Mouse (Mus musculus) stomach, embryonic 16.5 days (tissue): Measurements from ENCODE around the gene March8. TPM values are rescaled to one million over a fixed set of nuclear protein-coding genes. Genes with fewer than 3 reads are reported as not detected.

Experiments
- ATAC-seq: fragments of 200-750 bp; cut with Nextera tagmentation; 2 replicates; pipeline ENCODE4 v1.8.0; 2017; ENCODE audit warnings: moderate number of reproducible peaks, moderate TSS enrichment; ENCODE audit not compliant: insufficient read depth, low FRiP score
- H3K27ac ChIP-seq: fragments of 300-500 bp; sonication (generic); 2 replicates; pipeline ENCODE4 v1.5.1; 2014; ENCODE audit warnings: low read length
- H3K27me3 ChIP-seq: fragments of 300-500 bp; sonication (generic); 2 replicates; pipeline ENCODE4 v1.6.1; 2014; ENCODE audit warnings: low read length, control low read depth, mixed read lengths; ENCODE audit not compliant: control insufficient read depth, insufficient read depth
- H3K36me3 ChIP-seq: fragments of 300-500 bp; sonication (generic); 2 replicates; pipeline ENCODE4 v1.6.1; 2014; ENCODE audit warnings: low read length; ENCODE audit not compliant: control insufficient read depth, insufficient read depth
- H3K4me1 ChIP-seq: fragments of 300-500 bp; sonication (generic); 2 replicates; pipeline ENCODE4 v1.6.1; 2014; ENCODE audit warnings: low read length, control low read depth, mixed read lengths; ENCODE audit not compliant: control insufficient read depth, insufficient read depth
- H3K4me2 ChIP-seq: fragments of 300-500 bp; sonication (generic); 2 replicates; pipeline ENCODE4 v1.6.1; 2014; ENCODE audit warnings: low read depth, low read length, mixed read lengths
- H3K4me3 ChIP-seq: fragments of 300-500 bp; sonication (generic); replicated peaks from 2 replicates; pipeline ENCODE4 v1.5.1; 2014; ENCODE audit warnings: mild to moderate bottlenecking, low read length
- H3K9ac ChIP-seq: fragments of 300-500 bp; sonication (generic); 2 replicates; pipeline ENCODE4 v1.6.1; 2014; ENCODE audit warnings: low read length
- H3K9me3 ChIP-seq: fragments of 300-500 bp; sonication (generic); replicated peaks from 2 replicates; pipeline ENCODE4 v1.6.1; 2016; ENCODE audit warnings: low read length, control low read depth; ENCODE audit not compliant: control insufficient read depth
- WGBS: fragments of 180-500 bp; shearing (Covaris S2); extraction: QIAGEN DNeasy Blood & Tissue Kit; methylation state at CpG from one replicate; pipeline ENCODE4 v1.1.7; 2014; 5-methylcytosine and 5-hydroxymethylcytosine counted together
- polyA plus RNA-seq: library from polyadenylated mRNA; unstranded; fragments of >200 nt; fragmentation: Nextera tagmentation; extraction: Ambion mirVana; gene quantifications from 2 replicates; pipeline ENCODE4 v1.2.1, GENCODE M21; 2015

March8 gene
- polyA plus RNA-seq, 1 experiment from 2014 or later, result 31.9 TPM

DNA sequence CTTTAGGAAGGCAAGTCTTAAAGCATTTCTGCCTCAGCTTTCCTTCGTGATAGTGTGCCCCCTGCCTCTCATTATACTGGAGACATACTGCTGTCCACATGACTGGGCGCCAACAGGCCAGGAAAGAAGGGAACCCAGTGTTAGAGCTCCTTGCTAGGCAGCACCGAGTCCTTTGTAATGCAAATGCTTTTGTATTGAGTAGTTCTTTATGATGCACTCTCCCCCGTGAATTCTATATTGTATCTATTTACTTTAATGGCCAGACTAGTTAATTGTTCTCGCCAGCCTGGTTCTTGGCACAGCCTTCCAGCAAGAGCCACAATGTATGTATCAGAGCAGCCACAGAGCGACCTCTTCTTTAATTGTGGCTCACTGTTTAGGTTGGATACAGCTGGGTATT is 59.8 kb downstream of the March8 start:
- Histone ChIP-seq H3K27me3 (no peaks in the 10 kb centered on the region), H3K4me2 (no peak overlapping the region), H3K4me3 (no peak overlapping the region), H3K9me3 (no peaks in the 10 kb centered on the region), H3K9ac (no peak overlapping the region), H3K4me1 (no peaks in the 10 kb centered on the region), H3K36me3 (no peaks in the 10 kb centered on the region), H3K27ac (no peak overlapping the region)
- ATAC-seq, result no peak
- WGBS, result 58% methylated on average over 6 of the region's 6 CpGs

DNA sequence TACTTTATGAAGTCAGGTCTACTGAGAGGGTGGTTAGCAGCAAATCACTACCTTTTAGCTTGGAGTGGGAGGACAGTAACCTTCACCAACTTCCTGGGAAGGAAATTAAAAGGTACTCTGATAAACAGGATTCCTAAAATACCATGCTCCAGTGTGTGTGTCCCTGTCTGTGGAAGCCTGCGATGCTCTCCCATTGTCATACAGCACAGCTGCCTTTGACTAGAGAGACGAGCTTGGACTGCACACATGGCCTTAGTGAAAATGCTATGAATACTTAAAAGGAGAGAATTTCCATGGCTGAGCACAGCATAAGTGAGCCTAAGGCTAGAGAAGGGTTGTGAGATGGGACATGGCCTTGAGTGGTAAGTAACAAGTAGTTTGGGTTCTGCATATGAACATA is 60.3 kb downstream of the March8 start:
- Histone ChIP-seq H3K27ac (no peak overlapping the region), H3K9me3 (no peaks in the 10 kb centered on the region), H3K27me3 (no peaks in the 10 kb centered on the region), H3K9ac (no peak overlapping the region), H3K4me2 (no peak overlapping the region), H3K4me1 (no peaks in the 10 kb centered on the region), H3K4me3 (no peak overlapping the region), H3K36me3 (no peaks in the 10 kb centered on the region)
- WGBS, result 82% methylated on average over 2 of the region's 2 CpGs
- ATAC-seq, result no peak

DNA sequence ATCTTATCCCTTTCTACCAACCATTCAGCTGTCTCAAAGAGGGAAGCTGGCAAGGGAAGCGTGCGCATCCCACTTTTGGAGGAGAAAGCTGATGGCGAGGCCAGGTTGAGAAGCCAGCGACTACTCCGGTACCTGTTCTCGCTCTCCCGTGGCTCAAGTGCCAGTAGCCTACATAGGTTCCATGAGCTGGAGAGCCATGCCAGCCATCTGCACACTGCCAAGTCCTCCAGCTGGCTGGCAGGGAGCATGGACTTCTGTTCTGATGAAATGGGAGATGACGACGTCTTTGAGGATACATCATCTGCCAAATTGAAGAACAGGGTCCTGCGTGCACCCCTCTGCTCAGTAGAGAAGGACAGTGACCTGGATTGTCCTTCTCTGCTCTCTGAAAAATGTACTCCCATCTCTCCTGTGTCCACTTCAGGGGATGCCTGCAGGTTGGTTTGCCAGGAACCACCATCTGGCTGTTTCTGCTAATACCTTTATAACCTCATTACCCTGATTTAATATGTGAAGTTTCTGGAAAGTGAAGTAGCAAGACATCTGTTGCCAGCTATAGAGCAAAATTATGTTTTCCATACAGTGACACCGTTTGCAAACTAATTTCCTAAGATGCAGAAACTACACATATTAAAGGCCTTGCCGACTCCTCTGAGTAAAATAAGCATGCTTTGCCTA is 64.1 kb downstream of the March8 start:
- ATAC-seq, result no peak
- H3K9me3 ChIP-seq, result no peaks in the 10 kb centered on the region
- WGBS, result 95% methylated on average over 12 of the region's 12 CpGs
- H3K4me1 ChIP-seq, result no peaks in the 10 kb centered on the region
- H3K36me3 ChIP-seq, result no peaks in the 10 kb centered on the region
- H3K9ac ChIP-seq, result no peak overlapping the region
- H3K4me3 ChIP-seq, result no peak overlapping the region
- no peak overlapping the region for H3K27ac ChIP-seq
- no peak overlapping the region for H3K4me2 ChIP-seq
- H3K27me3 ChIP-seq, result no peaks in the 10 kb centered on the region

DNA sequence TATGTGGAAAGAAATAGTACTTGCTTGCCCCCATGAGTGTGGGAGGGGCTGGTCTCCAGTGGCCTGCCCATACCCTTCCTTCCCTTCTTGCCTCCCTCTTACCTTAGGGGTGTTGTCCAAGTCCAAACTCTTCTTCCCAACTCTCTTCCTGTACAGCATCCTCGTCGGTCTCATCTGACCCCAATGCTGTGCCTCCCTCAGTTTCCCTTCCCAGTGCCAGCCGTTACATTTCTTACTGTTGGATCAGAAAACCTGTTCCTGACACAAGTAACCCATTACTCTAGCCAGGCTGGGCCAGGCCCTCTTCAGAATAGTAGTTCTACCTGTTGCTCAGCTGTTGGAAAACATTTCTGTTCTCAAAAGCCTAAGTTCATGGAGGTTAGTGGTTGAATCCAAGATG is 64.6 kb downstream of the March8 start:
- H3K36me3 ChIP-seq, result no peaks in the 10 kb centered on the region
- no peak overlapping the region for H3K27ac ChIP-seq
- no peak overlapping the region for H3K4me2 ChIP-seq
- H3K27me3 ChIP-seq, result no peaks in the 10 kb centered on the region
- ATAC-seq, result no peak
- no peak overlapping the region for H3K4me3 ChIP-seq
- no peaks in the 10 kb centered on the region for H3K4me1 ChIP-seq
- H3K9me3 ChIP-seq, result no peaks in the 10 kb centered on the region
- 92% methylated on average over 3 of the region's 3 CpGs for WGBS
- no peak overlapping the region for H3K9ac ChIP-seq

DNA sequence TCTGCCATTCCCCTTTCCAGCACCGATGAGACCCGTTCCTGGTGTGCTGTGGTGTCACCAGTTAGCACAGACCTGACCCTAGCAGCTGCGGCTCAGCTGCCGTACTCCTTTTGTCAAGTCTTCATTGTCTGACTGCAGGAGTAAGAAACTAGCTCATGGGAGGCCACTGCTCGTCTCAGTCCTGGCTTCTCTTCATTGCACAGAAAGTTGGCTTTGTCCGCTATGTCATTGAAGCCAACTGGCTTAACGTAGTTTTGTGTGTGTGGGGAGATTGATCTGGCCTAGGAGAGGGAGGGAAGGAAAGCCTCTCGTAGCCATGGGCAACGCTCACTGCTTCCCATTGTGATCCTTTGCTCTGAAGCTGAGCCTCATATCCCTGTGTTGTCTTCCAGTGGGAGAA is 67.4 kb downstream of the March8 start:
- ATAC-seq, result no peak
- Histone ChIP-seq H3K4me3 (no peak overlapping the region), H3K36me3 (no peaks in the 10 kb centered on the region), H3K4me2 (no peak overlapping the region), H3K9ac (no peak overlapping the region), H3K27ac (no peak overlapping the region), H3K9me3 (no peaks in the 10 kb centered on the region), H3K27me3 (no peaks in the 10 kb centered on the region), H3K4me1 (no peaks in the 10 kb centered on the region)
- WGBS, result 88% methylated on average over 9 of the region's 9 CpGs

DNA sequence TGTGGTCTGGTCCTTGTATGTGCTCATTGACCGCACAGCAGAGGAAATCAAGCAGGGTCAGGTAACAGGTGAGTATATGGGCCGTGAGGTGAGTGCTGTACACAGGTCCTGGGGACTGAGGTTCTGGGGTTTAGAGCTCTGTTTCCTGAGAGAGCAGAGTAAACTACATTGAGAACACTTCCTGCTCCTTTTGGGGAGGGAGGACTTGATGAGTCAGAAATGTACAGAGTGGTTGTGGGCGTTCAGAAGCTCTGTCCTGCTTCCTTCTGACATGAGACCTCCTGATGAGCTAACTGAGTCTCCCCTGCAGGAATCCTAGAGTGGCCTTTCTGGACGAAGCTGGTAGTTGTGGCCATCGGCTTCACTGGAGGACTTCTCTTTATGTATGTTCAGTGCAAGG is 67.9 kb downstream of the March8 start:
- H3K4me1 ChIP-seq, result no peaks in the 10 kb centered on the region
- H3K9me3 ChIP-seq, result no peaks in the 10 kb centered on the region
- ATAC-seq, result no peak
- H3K36me3 ChIP-seq, result no peaks in the 10 kb centered on the region
- H3K27me3 ChIP-seq, result no peaks in the 10 kb centered on the region
- H3K27ac ChIP-seq, result no peak overlapping the region
- no peak overlapping the region for H3K4me3 ChIP-seq
- no peak overlapping the region for H3K4me2 ChIP-seq
- no peak overlapping the region for H3K9ac ChIP-seq
- 85% methylated on average over 5 of the region's 5 CpGs for WGBS

DNA sequence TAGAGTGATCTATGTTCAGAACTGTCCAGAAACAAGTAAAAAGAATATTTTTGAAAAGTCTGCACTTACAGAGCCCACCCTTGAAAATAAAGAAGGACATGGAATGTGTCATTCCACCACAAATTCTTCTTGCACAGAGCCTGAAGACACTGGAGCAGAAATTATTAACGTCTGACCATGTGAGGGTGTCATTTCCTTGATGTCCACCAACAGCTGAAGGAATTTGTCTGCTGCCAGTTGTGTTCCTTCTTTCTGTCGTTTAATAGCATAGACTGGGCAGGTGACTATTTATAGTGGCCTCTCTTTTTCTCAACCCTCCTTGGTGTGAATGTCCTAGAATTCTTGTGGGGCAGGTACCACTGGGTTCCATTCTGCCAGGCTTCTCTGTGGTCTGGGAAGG is 68.3 kb downstream of the March8 start:
- no peaks in the 10 kb centered on the region for H3K36me3 ChIP-seq
- H3K27ac ChIP-seq, result no peak overlapping the region
- H3K4me1 ChIP-seq, result no peaks in the 10 kb centered on the region
- no peak for ATAC-seq
- WGBS, result 71% methylated on average over 2 of the region's 2 CpGs
- no peak overlapping the region for H3K9ac ChIP-seq
- no peak overlapping the region for H3K4me2 ChIP-seq
- H3K9me3 ChIP-seq, result no peaks in the 10 kb centered on the region
- H3K27me3 ChIP-seq, result no peaks in the 10 kb centered on the region
- H3K4me3 ChIP-seq, result no peak overlapping the region

DNA sequence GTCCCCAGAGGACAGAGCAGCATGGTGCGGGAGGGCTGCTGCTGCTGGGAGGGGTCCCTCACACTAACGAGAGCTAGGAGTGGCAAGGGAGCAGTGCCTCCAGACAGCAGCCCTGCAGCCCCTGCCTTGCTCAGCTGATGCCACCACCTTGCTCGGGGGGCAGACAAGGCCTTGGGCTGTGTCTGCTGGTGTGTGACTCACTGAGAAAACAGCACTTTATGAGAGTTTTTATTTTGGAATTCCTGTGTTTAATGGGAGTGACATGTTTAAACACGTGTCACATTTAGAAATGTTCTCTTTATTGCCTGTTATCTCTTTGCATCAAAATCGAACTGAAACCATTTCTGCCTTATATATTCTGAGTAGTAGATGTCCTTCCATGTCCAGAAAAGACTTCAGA is 68.9 kb downstream of the March8 start:
- H3K4me1 ChIP-seq, result no peaks in the 10 kb centered on the region
- H3K9me3 ChIP-seq, result no peaks in the 10 kb centered on the region
- no peak for ATAC-seq
- H3K9ac ChIP-seq, result no peak overlapping the region
- no peaks in the 10 kb centered on the region for H3K27me3 ChIP-seq
- no peak overlapping the region for H3K27ac ChIP-seq
- H3K4me3 ChIP-seq, result no peak overlapping the region
- no peak overlapping the region for H3K4me2 ChIP-seq
- WGBS, result 71% methylated on average over 5 of the region's 5 CpGs
- no peaks in the 10 kb centered on the region for H3K36me3 ChIP-seq

DNA sequence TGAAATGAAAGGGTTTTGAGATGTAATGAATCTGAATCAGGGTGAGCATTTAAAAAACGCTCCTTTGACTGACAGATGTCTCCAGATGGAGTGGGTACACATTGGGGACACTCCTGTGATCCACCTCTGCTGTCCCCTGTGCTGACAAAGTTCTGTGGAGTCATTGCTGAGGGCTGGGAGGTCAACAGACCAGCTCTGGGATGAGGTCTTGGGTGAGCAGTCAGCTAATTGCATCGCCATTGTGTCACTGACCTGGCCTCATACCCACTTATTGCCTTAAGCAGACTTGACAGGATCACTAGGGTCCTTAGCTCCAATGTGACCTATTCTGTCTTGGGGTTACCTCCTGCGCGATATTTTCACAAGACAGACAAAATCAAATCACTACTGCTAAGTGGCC is 69.4 kb downstream of the March8 start:
- Histone ChIP-seq H3K27me3 (no peaks in the 10 kb centered on the region), H3K9me3 (no peaks in the 10 kb centered on the region), H3K9ac (no peak overlapping the region), H3K36me3 (no peaks in the 10 kb centered on the region), H3K4me2 (no peak overlapping the region), H3K4me1 (no peaks in the 10 kb centered on the region), H3K4me3 (no peak overlapping the region), H3K27ac (no peak overlapping the region)
- no peak for ATAC-seq
- WGBS, result 91% methylated on average over 4 of the region's 4 CpGs
